Mouse (Mus musculus) cerebellum, adult 11 months (tissue): ENCODE measurements around the gene Cxxc4.

ENCODE experiments used
- DNase-seq: peaks from one replicate; pipeline ENCODE4 v3.0.0; 2022

Cxxc4 gene

GRCm38 (mm10) chr3:134254221-134254620, 17.9 kb downstream of the Cxxc4 start:
- no peak for DNase-seq

GRCm38 (mm10) chr3:134258715-134259114, 22.4 kb downstream of the Cxxc4 start:
- DNase-seq, result no peak

GRCm38 (mm10) chr3:134259300-134259699, 23.0 kb downstream of the Cxxc4 start:
- DNase-seq, result no peak

GRCm38 (mm10) chr3:134279655-134280054, 43.4 kb downstream of the Cxxc4 start:
- no peak for DNase-seq

- no peak for DNase-seq
These were observed 45.5 kb downstream of the Cxxc4 start for GRCm38 (mm10) chr3:134281527-134282370.

- no peak for DNase-seq
These were observed 58.9 kb downstream of the Cxxc4 start for GRCm38 (mm10) chr3:134295217-134295616.

GRCm38 (mm10) chr3:134302681-134303491, 66.6 kb downstream of the Cxxc4 start:
- DNase-seq, result peak; percentile 4

GRCm38 (mm10) chr3:134303492-134303808, 67.2 kb downstream of the Cxxc4 start:
- DNase-seq, result no peak

- no peak for DNase-seq
These were observed 70.2 kb downstream of the Cxxc4 start for GRCm38 (mm10) chr3:134306507-134306906.

- no peak for DNase-seq
These were observed 71.5 kb downstream of the Cxxc4 start for GRCm38 (mm10) chr3:134307801-134308200.
